Mouse (Mus musculus) MEL (cell line): ENCODE data around the gene Chd1. TPM values are rescaled to one million over a fixed set of nuclear protein-coding genes. Genes with fewer than 3 reads are reported as not detected.

Source experiments
- DNase-seq: peaks from one replicate; pipeline ENCODE4 v3.0.0; 2011; ENCODE audit warnings: low read depth, low spot score
- H3K27ac ChIP-seq: 2 replicates; pipeline ENCODE4 v1.5.1; 2012; ENCODE audit warnings: low read depth, mild to moderate bottlenecking, control low read depth, low read length, moderate library complexity; ENCODE audit not compliant: control insufficient read depth
- H3K27me3 ChIP-seq, 2 experiments: fragments of 150-350 bp in 1 of 2; sonication (generic) in 1 of 2; 2 replicates each; pipeline ENCODE4 v1.6.1; 2012; ENCODE audit warnings: low read length in 2 of 2, mild to moderate bottlenecking in 2 of 2, improper control_type of control experiment in 1 of 2, moderate library complexity in 1 of 2; ENCODE audit not compliant: insufficient read depth in 2 of 2, control insufficient read depth in 1 of 2
- H3K36me3 ChIP-seq, 2 experiments: 2 replicates each; pipeline ENCODE4 v1.6.1; 2012 to 2014; ENCODE audit warnings: low read length in 2 of 2, improper control_type of control experiment in 1 of 2, inconsistent platforms in 1 of 2, mild to moderate bottlenecking in 1 of 2; ENCODE audit not compliant: insufficient read depth in 2 of 2, control insufficient read depth in 1 of 2
- H3K4me1 ChIP-seq, 2 experiments: fragments of 150-350 bp in 1 of 2; sonication (generic) in 1 of 2; 2 replicates each; pipeline ENCODE4 v1.6.1; 2012; ENCODE audit warnings: low read length in 2 of 2, improper control_type of control experiment in 1 of 2, mild to moderate bottlenecking in 1 of 2; ENCODE audit not compliant: insufficient read depth in 2 of 2, control insufficient read depth in 1 of 2
- H3K4me3 ChIP-seq, 2 experiments: fragments of 150-350 bp in 1 of 2; sonication (generic) in 1 of 2; 2 replicates each; pipeline ENCODE4 v1.5.1; 2012; ENCODE audit warnings: low read depth in 2 of 2, low read length in 2 of 2, mild to moderate bottlenecking in 2 of 2, moderate library complexity in 2 of 2, control low read depth in 1 of 2, improper control_type of control experiment in 1 of 2; ENCODE audit not compliant: control insufficient read depth in 1 of 2, insufficient read depth in 1 of 2
- H3K79me2 ChIP-seq: 2 replicates; pipeline ENCODE4 v1.6.1; 2012; ENCODE audit warnings: mild to moderate bottlenecking, low read length, moderate library complexity; ENCODE audit not compliant: control insufficient read depth, poor library complexity, insufficient read depth
- H3K9ac ChIP-seq: 2 replicates; pipeline ENCODE4 v1.6.1; 2012; ENCODE audit warnings: low read depth, mild to moderate bottlenecking, control low read depth, low read length, moderate library complexity; ENCODE audit not compliant: control insufficient read depth, poor library complexity, severe bottlenecking
- H3K9me3 ChIP-seq: fragments of 150-350 bp; sonication (generic); replicated peaks from 2 replicates; pipeline ENCODE4 v1.6.1; 2012; ENCODE audit warnings: mild to moderate bottlenecking, low read length, improper control_type of control experiment, moderate library complexity; ENCODE audit not compliant: insufficient read depth
- CHD2 ChIP-seq: IDR thresholded peaks from 2 replicates; pipeline ENCODE4 v1.6.1; 2011; ENCODE audit warnings: low read length, improper control_type of control experiment
- CTCF ChIP-seq, 3 experiments: IDR thresholded peaks in 2 of 3; conservative IDR thresholded peaks in 1 of 3; 2 replicates each; pipeline ENCODE4 v1.5.1; 2011 to 2012; ENCODE audit warnings: low read length in 3 of 3, low read depth in 2 of 3, mild to moderate bottlenecking in 2 of 3, improper control_type of control experiment in 1 of 3, inconsistent platforms in 1 of 3, mixed read lengths in 1 of 3, moderate library complexity in 1 of 3; ENCODE audit not compliant: control insufficient read depth in 1 of 3, insufficient read depth in 1 of 3, poor library complexity in 1 of 3, severe bottlenecking in 1 of 3
- EP300 ChIP-seq, 2 experiments: IDR thresholded peaks; 2 replicates each; pipeline ENCODE4 v1.6.1; 2011; ENCODE audit warnings: improper control_type of control experiment in 2 of 2, low read length in 2 of 2, low read depth in 1 of 2, mild to moderate bottlenecking in 1 of 2
- GATA1 ChIP-seq: IDR thresholded peaks from 2 replicates; pipeline ENCODE4 v1.6.1; 2011; ENCODE audit warnings: low read depth, low read length, improper control_type of control experiment
- JUND ChIP-seq: IDR thresholded peaks from 2 replicates; pipeline ENCODE4 v1.6.1; 2011; ENCODE audit warnings: low read depth, mild to moderate bottlenecking, improper control_type of control experiment, low read length
- KAT2A ChIP-seq: conservative IDR thresholded peaks from 2 replicates; pipeline ENCODE4 v1.6.1; 2012; ENCODE audit warnings: low read depth, low read length, improper control_type of control experiment, inconsistent platforms
- MAFK ChIP-seq: IDR thresholded peaks from 2 replicates; pipeline ENCODE4 v1.6.1; 2011; ENCODE audit warnings: low read depth, mild to moderate bottlenecking, low read length, improper control_type of control experiment, borderline replicate concordance
- MAZ ChIP-seq: IDR thresholded peaks from 2 replicates; pipeline ENCODE4 v1.6.1; 2012; ENCODE audit warnings: low read depth, mild to moderate bottlenecking, inconsistent platforms, low read length, improper control_type of control experiment
- MXI1 ChIP-seq: IDR thresholded peaks from 2 replicates; pipeline ENCODE4 v1.6.1; 2011; ENCODE audit warnings: mild to moderate bottlenecking, low read depth, low read length, improper control_type of control experiment
- MYB ChIP-seq: IDR thresholded peaks from 2 replicates; pipeline ENCODE4 v1.6.1; 2011; ENCODE audit warnings: mild to moderate bottlenecking, low read depth, low read length, improper control_type of control experiment
- NRF1 ChIP-seq: IDR thresholded peaks from 2 replicates; pipeline ENCODE4 v1.6.1; 2014; ENCODE audit warnings: low read depth, mild to moderate bottlenecking, inconsistent platforms, low read length, improper control_type of control experiment, moderate library complexity; ENCODE audit not compliant: poor library complexity, insufficient read depth, severe bottlenecking
- POLR2A ChIP-seq, 2 experiments: IDR thresholded peaks; 2 replicates each; pipeline ENCODE4 v1.6.1; 2011 to 2012; ENCODE audit warnings: low read length in 2 of 2, mild to moderate bottlenecking in 2 of 2, control low read depth in 1 of 2, improper control_type of control experiment in 1 of 2, low read depth in 1 of 2, moderate library complexity in 1 of 2; ENCODE audit not compliant: control insufficient read depth in 1 of 2, insufficient read depth in 1 of 2, poor library complexity in 1 of 2
- RAD21 ChIP-seq: IDR thresholded peaks from 2 replicates; pipeline ENCODE4 v1.6.1; 2011; ENCODE audit warnings: mild to moderate bottlenecking, low read depth, low read length, improper control_type of control experiment
- RCOR1 ChIP-seq: IDR thresholded peaks from 2 replicates; pipeline ENCODE4 v1.6.1; 2012; ENCODE audit warnings: low read depth, mild to moderate bottlenecking, inconsistent platforms, low read length, improper control_type of control experiment
- SIN3A ChIP-seq: IDR thresholded peaks from 2 replicates; pipeline ENCODE4 v1.6.1; 2012; ENCODE audit warnings: low read length, improper control_type of control experiment, inconsistent platforms
- SMC3 ChIP-seq: IDR thresholded peaks from 2 replicates; pipeline ENCODE4 v1.6.1; 2011; ENCODE audit warnings: low read depth, low read length, improper control_type of control experiment
- TBP ChIP-seq: IDR thresholded peaks from 2 replicates; pipeline ENCODE4 v1.8.0; 2011; ENCODE audit warnings: low read depth, low read length, improper control_type of control experiment
- UBTF ChIP-seq: IDR thresholded peaks from 2 replicates; pipeline ENCODE4 v1.6.1; 2012; ENCODE audit warnings: low read depth, mild to moderate bottlenecking, inconsistent platforms, low read length, improper control_type of control experiment, moderate library complexity, borderline replicate concordance; ENCODE audit not compliant: insufficient read depth
- USF1 ChIP-seq: IDR thresholded peaks from 2 replicates; pipeline ENCODE4 v1.6.1; 2014; ENCODE audit warnings: low read depth, mild to moderate bottlenecking, inconsistent platforms, low read length, improper control_type of control experiment, moderate library complexity
- ZC3H11A ChIP-seq: IDR thresholded peaks from 2 replicates; pipeline ENCODE4 v1.6.1; 2012; ENCODE audit warnings: low read depth, mild to moderate bottlenecking, inconsistent platforms, low read length, improper control_type of control experiment
- polyA plus RNA-seq, 2 experiments: library from polyadenylated mRNA; stranded (reverse) in 1 of 2; unstranded in 1 of 2; fragments of >175 nt in 1 of 2; fragments of >200 nt in 1 of 2; gene quantifications; 2 replicates each; pipeline versions ENCODE4 v1.2.1 to v1.2.4; 2012; ENCODE audit warnings: low replicate concordance in 2 of 2, low read depth in 1 of 2; ENCODE audit not compliant: insufficient read length in 2 of 2, insufficient read depth in 1 of 2, missing spikeins in 1 of 2
- total RNA-seq: library from RNA; depleted of rRNA; stranded (reverse); fragments of 300-350 nt; gene quantifications from 2 replicates; pipeline ENCODE4 v1.2.3, GENCODE M21; 2012

Gene Chd1
- total and polyA plus RNA-seq, 3 experiments, result 31.1 to 164 (median 48.8) TPM

DNA sequence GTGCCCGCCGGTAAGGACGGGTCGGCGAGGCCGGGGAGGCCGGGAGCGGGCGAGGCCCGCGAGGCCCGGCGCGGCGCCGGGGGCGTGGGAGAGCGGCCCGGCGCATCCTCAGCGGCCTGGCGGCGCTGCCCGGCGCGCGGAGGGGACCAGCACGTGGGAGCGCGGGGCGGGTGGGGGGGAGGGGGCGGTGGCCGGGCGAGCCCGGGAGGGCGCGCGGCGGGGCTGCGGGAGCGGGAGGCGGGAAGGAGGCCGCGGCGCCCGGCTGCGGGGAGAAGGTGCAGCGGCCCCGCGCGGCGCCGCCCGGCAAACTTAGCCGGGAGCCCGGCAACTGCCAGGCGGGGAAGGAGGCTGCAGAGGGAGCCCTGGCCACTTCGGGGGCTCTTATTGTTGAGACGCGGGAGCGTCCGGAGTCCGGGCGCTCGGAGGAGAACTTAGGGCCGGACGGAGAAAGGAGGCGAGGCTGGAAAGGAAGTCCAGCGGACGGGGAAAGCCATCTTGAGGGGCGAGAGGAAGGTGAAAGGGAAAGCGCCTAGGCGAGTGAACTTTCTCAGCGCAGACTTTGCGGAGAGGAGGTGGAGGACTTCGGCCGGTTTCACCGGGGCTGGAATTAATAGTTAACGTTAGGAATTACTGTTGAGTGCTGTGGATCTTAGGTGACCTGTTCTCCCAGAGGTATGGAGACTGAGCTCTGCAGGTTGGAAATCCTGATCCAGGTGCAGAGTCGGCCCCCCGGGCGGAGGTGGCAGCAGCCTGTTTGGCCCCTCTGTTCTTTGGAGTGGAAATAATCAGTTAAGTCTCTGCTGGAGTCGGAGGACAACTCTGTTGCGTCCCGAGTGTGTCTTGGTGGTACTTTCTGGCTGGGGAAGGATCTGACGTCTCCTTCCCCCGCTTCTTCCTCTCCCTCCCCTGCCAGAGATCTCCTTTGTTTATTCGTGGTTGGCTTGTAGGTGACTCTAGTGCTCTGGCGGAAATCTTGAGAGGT lies 827 bp downstream of the Chd1 start (continued):
- TF ChIP-seq CTCF (IDR thresholded peaks at IDR 0.05 in 2 of 3, conservative IDR thresholded peaks at IDR 0.05 in 1 of 3; ENCODE audit: control insufficient read depth in 1 of 3, insufficient read depth in 1 of 3, low read depth in 2 of 3, low read length in 3 of 3, poor library complexity in 1 of 3, severe bottlenecking in 1 of 3), result no peak
- no peak for TF ChIP-seq JUND
- no peak for TF ChIP-seq GATA1
- no peak for TF ChIP-seq MYB
- TF ChIP-seq USF1, result no peak
- TF ChIP-seq, all 39 proteins: peak for 10

DNA sequence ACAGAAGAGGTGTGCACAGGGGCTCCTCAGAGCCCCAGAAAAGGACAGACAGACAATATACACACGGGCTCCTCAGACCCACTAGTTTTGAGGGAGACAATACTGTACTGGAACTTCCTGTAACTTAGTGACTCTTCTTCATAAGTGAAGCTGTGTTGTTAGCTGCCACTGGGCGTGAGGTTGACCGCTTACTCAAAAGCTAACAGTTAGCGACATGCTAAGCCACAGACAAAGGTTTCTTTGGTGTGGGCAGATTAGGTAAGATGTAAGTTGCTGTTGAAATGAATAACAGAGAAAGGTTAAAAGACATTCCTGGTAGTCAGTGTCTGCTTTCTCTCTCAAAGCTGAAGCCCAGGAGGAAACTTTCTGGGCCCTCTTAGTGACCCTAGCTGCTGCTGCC lies 9.7 kb downstream of the Chd1 start:
- H3K27me3 ChIP-seq, result no peaks in the 10 kb centered on the region
- H3K4me3 ChIP-seq, result no peak overlapping the region
- no peak overlapping the region for H3K27ac ChIP-seq
- H3K4me1 ChIP-seq, result no peaks in the 10 kb centered on the region; a peak in 1 of 4 replicates
- H3K9me3 ChIP-seq, result no peaks in the 10 kb centered on the region
- no peak for TF ChIP-seq MAFK
- TF ChIP-seq TBP, result no peak
- no peak for TF ChIP-seq ZC3H11A
- no peak for TF ChIP-seq POLR2A (IDR thresholded peaks at IDR 0.05; ENCODE audit: control insufficient read depth in 1 of 2, insufficient read depth in 1 of 2, low read depth in 1 of 2, low read length in 2 of 2, poor library complexity in 1 of 2)
- TF ChIP-seq SIN3A, result no peak
- TF ChIP-seq RCOR1, result no peak
- TF ChIP-seq MYB, result no peak
- no peak for DNase-seq
- no peak overlapping the region for H3K9ac ChIP-seq
- peaks cover 13 to 45% of the 10 kb centered on the region in 2 experiments for H3K36me3 ChIP-seq
- H3K79me2 ChIP-seq, result peaks cover 72% of the 10 kb centered on the region

DNA sequence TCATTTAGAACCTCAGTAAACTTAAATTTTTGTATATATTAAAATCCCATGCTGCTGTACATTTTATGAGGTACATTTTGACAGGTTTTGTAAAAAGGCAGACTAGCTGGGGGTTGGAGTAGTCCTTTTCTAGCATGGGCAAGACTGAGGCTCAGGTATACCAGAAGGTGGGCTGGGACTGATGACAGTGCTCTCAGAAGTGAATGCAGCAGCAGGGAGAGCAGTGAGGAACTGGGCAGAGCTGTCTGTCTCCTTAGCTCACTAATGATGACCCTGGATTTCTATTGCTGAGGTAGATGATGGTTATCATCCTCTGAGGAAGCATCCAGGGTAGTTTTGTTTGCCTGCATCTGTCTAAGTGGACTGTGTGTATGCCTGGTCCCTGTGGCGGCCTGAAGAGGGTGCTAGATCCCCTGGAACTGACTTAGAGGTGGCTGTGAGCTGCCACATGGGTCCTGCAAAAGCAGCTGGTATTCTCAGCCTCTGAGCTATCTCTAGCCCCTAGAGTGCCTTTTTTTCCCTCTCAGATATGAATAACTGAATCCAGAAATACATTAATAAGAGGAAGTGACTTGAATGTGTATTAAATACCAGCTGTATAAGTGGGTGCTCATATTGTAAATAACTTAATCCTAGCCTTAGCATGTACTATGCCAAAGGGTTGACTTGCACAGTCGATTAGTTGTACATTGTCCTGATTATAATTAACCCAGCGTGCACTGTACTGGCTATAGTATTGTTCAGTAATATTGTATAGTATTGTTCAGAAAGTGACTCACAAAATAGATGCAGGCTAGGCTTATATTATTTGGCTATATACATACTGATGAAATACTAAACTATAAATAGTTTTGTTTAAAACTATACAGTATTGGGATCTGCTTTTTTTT lies 10.5 kb downstream of the Chd1 start:
- Histone ChIP-seq H3K4me3 (no peak overlapping the region), H3K27ac (no peak overlapping the region), H3K27me3 (no peaks in the 10 kb centered on the region), H3K79me2 (peaks cover 66% of the 10 kb centered on the region), H3K4me1 (no peaks in the 10 kb centered on the region; a peak in 1 of 4 replicates), H3K9ac (no peak overlapping the region), H3K36me3 (peaks cover 11 to 44% of the 10 kb centered on the region in 2 experiments), H3K9me3 (no peaks in the 10 kb centered on the region)
- DNase-seq, result peak; percentile 74
- TF ChIP-seq NRF1 (no peak), CTCF (IDR thresholded peaks at IDR 0.05 in 2 of 3, conservative IDR thresholded peaks at IDR 0.05 in 1 of 3; ENCODE audit: control insufficient read depth in 1 of 3, insufficient read depth in 1 of 3, low read depth in 2 of 3, low read length in 3 of 3, poor library complexity in 1 of 3, severe bottlenecking in 1 of 3) (peak; percentile 48 to 65 (median 58)), GATA1 (no peak), SMC3 (peak; percentile 25; the same call in 1 of the 2 replicates), KAT2A (no peak), RAD21 (peak; percentile 19; the same call in 1 of the 2 replicates), MXI1 (peak; percentile 61; the same call in 1 of the 2 replicates), CHD2 (no peak), UBTF (no peak), MAZ (no peak), EP300 (IDR thresholded peaks at IDR 0.05; ENCODE audit: low read depth in 1 of 2, low read length in 2 of 2) (no peak), SIN3A (peak; percentile 36; the same call in 1 of the 2 replicates)
